ENCODE assay signal across 21 mouse cellular contexts in the genomic region with DNA sequence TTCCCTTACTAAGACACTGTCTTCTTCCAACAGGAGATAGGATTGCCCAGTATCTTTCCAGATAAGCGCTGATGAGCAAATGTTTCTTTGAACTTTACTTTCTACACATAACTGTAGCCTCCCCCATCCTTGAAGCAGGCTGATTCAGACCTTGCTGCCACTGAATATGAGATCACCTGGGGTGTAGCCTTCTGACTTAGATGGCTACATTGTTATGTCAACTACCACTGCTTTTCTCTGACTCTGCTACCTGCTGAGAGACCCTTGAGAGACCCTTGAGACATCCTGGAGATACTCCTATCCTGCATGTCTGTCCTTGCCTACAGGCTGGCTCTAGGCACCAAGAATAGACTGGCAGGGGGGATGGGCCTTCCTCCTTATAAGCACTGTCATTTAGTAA.
DNase-seq lines count a peak whose midpoint lies in the region; ATAC-seq and TF ChIP-seq lines count a peak whose summit lies in the region.
"Had no signal": no experiment of that assay in that cellular context is flagged by ENCODE, and none has a peak within 500 bp of the region (broad histone marks: within the 10 kb centered on the region; RNA-seq: fewer than 3 reads in every experiment).

No protein-coding gene starts in this region.

- no peak overlapping the region for H3K9ac ChIP-seq in ES-Bruce4 (ENCODE audit: low read depth, poor library complexity, severe bottlenecking)
- no peak overlapping the region for H3K9ac ChIP-seq in kidney, embryonic 15.5 days
- H3K9ac ChIP-seq: embryonic facial prominence, embryonic 12.5 days had no signal

- no peak for TF ChIP-seq CTCF in ES-Bruce4 (IDR thresholded peaks at IDR 0.05; ENCODE audit: low read depth, low read length)

- H3K9me3 ChIP-seq in ES-Bruce4 (replicated peaks; ENCODE audit: control insufficient read depth, insufficient read depth, low read length, poor library complexity, severe bottlenecking), result no peaks in the 10 kb centered on the region
- no peaks in the 10 kb centered on the region for H3K9me3 ChIP-seq in kidney, embryonic 15.5 days (replicated peaks)
- H3K9me3 ChIP-seq: embryonic facial prominence, embryonic 10.5 days; embryonic facial prominence, embryonic 12.5 days had no signal

- ATAC-seq in kidney, embryonic 15.5 days (replicated peaks; ENCODE audit: low FRiP score), result no peak
- ATAC-seq: activated CD4-positive, CD25-positive, alpha-beta regulatory T cell, adult 4 months; forebrain, embryonic 14.5 days; forebrain, embryonic 16.5 days had no signal

- no peaks in the 10 kb centered on the region for H3K4me1 ChIP-seq in ES-Bruce4 (ENCODE audit: control insufficient read depth, insufficient read depth, low read length)
- H3K4me1 ChIP-seq in kidney, embryonic 15.5 days, result no peaks in the 10 kb centered on the region
- H3K4me1 ChIP-seq: embryonic facial prominence, embryonic 10.5 days; embryonic facial prominence, embryonic 12.5 days had no signal

- DNase-seq in ES-CJ7 (ENCODE audit: low read depth, low spot score), result peak; percentile 80
- peak; percentile 68 for DNase-seq in R1 (ENCODE audit: low read depth, low spot score)
- DNase-seq in ZHBTc4 (ENCODE audit: low read depth, low spot score), result peak; percentile 69
- DNase-seq in gastrocnemius, postnatal 14 days, result no peak
- DNase-seq in right cerebral cortex, postnatal 10 days (ENCODE audit: low spot score in 2 of 2), result no peak
- DNase-seq: adrenal gland, adult 8-10 months; adrenal gland, postnatal 14 days; adrenal gland, postnatal 36 days; cerebellum, adult 11-12 months; cerebellum, adult 2 months; cerebellum, adult 9-10 months; cerebellum, postnatal 10 days; cerebellum, postnatal 25 days had no signal

- TF ChIP-seq EP300 in ES-Bruce4 (IDR thresholded peaks at IDR 0.05; ENCODE audit: insufficient read depth, low read depth, low read length), result 0 out of 2 replicates have a peak, but pooled peaks have one; percentile 38

- no peak overlapping the region; the same call in 1 of the 2 replicates for H3K27ac ChIP-seq in ES-Bruce4 (ENCODE audit: insufficient read depth, low read length)
- no peak overlapping the region for H3K27ac ChIP-seq in kidney, embryonic 15.5 days
- H3K27ac ChIP-seq: embryonic facial prominence, embryonic 10.5 days; embryonic facial prominence, embryonic 12.5 days had no signal

- no peak for TF ChIP-seq POLR2A in ES-Bruce4 (IDR thresholded peaks at IDR 0.05; ENCODE audit: insufficient read depth, low read length)

- H3K27me3 ChIP-seq in ES-Bruce4 (ENCODE audit: control insufficient read depth, insufficient read depth, low read length, poor library complexity, severe bottlenecking), result no peaks in the 10 kb centered on the region
- no peaks in the 10 kb centered on the region for H3K27me3 ChIP-seq in kidney, embryonic 15.5 days
- H3K27me3 ChIP-seq: CH12.LX; embryonic facial prominence, embryonic 12.5 days had no signal

- H3K4me3 ChIP-seq in ES-Bruce4 (ENCODE audit: low read depth, low read length), result no peak overlapping the region
- H3K4me3 ChIP-seq in kidney, embryonic 15.5 days (replicated peaks), result no peak overlapping the region
- H3K4me3 ChIP-seq: embryonic facial prominence, embryonic 10.5 days; embryonic facial prominence, embryonic 12.5 days had no signal

- intact Hi-C loops in gastrocnemius, postnatal 14 days (cut with DNase I; ENCODE audit: low total_unique reads), result no loop called here

- no peak overlapping the region for H3K4me2 ChIP-seq in kidney, embryonic 15.5 days
- H3K4me2 ChIP-seq: embryonic facial prominence, embryonic 12.5 days had no signal

- 25% methylated on average over 1 of the region's 1 CpGs for WGBS in kidney, embryonic 15.5 days

- H3K36me3 ChIP-seq in ES-Bruce4 (ENCODE audit: control insufficient read depth, insufficient read depth, low read length, poor library complexity, severe bottlenecking), result no peaks in the 10 kb centered on the region
- H3K36me3 ChIP-seq in kidney, embryonic 15.5 days, result no peaks in the 10 kb centered on the region
- H3K36me3 ChIP-seq: embryonic facial prominence, embryonic 10.5 days; embryonic facial prominence, embryonic 12.5 days had no signal

Comparison
In these comparisons a context has a peak if more than half of its experiments do, and no peak if none do; other contexts are left out.
1. DNase-seq: peak in ES-CJ7 (single experiment), R1 (single experiment) and ZHBTc4 (single experiment); none in gastrocnemius, postnatal 14 days (single experiment) and right cerebral cortex, postnatal 10 days (0 of 2).